Mouse (Mus musculus): Measurements from ENCODE around the gene Tppp2.
A peak's percentile ranks its signal among the peaks of the same experiment; 100 is the strongest.
"Not testable (repeated sequence)": the region's sequence is repeated elsewhere in the genome, so short reads cannot be mapped to it uniquely, and the experiment has no call there.

The Tppp2 gene

DNA sequence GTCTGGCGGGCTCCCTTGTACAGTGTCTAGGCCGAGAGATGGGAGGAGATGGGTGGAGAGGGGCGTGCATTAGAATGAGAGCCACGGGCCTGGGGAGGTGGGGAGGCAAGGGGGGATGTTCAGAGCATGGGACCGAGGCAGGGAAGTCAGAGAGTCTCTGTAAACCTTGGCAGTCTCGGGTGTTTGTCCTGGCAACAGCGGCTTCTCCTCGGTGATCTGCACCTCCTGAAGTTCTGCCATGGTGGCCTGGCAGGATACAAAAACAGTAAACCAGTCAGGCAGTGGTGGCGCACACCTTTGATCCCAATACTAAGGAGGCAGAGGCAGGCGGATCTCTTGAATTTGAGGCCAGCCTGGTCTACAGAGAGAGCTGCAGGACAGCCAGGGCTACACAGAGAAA, 6.9 kb upstream of the Tppp2 start:
- no peak for DNase-seq (ENCODE audit: low spot score in 2 of 2)

DNA sequence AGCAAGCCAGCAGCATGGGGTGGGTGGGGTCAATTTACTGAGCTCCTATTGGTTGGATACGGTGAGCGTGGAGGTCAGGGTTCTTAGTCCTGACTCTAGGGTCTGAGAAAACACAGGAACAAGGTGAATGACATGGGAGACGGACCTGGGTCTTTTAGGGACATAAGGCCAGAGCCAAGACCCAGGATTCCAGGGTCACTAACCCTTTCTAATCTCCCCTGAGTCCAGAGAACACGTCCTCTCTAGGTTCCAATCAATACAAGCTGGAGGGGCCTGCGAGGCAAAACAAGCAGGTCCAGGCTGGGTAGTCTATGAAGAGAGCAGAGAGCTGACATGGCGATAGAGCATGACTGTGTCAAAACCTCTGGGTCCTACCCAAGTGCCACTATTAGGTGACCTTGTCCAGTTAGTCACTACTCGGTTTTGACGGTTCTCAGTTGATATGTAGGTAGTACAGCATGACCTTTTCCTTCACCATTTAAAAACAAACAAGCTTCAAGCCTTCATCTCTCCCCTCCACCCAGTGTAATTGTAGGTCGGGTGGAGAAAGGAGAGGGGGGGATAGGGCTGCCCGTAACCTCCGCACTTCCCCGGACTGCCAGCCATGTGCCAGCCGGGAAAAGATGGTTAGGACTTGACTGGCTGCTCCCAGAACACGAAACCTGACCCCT, 5.7 kb upstream of the Tppp2 start:
- no peak for DNase-seq (ENCODE audit: low spot score in 2 of 2)

DNA sequence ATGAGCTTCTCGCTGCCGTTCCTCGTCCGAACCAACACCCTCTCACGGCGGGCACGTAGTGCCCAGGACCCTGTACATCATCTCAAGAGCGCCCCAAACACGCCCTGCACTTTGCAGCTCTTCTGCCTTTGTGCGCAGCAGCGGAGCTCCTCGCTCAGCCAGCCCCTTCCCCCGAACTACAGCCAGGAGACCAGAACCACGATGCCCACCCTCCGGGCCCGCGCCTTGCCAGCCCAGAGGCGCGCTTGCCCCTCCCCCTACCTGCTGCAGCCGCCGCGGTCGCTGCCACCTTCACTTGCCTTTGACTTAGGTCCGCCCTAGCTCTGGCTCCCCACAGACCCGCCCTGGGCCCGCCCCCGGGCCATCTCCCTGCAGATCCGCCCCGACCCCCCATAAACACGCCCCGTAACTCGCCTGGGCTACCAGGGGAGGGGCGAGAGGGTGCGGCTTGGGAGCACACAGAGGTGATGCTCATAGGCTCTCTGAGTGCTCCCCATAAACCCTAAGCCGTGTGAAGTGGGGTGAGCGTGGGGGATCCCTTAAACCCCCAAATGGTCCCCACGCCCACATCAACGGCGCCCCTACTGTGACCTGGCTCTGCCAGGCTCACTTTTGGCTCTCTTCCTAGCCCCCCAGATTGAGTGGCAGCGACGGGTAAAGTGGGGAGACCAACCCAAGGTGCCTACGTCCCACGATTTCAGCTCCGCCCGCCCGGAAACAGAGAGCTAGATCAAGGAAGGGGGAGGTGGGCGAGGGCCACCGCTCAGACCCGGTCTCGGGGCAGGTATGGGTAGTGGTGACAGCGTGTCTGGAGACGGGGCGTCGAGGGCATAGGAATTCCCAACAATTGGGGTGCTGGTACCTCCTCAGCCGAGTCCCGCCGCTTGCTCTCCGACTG, 4.9 kb upstream of the Tppp2 start:
- DNase-seq (ENCODE audit: low spot score in 2 of 2), result peak; percentile 38 to 74

DNA sequence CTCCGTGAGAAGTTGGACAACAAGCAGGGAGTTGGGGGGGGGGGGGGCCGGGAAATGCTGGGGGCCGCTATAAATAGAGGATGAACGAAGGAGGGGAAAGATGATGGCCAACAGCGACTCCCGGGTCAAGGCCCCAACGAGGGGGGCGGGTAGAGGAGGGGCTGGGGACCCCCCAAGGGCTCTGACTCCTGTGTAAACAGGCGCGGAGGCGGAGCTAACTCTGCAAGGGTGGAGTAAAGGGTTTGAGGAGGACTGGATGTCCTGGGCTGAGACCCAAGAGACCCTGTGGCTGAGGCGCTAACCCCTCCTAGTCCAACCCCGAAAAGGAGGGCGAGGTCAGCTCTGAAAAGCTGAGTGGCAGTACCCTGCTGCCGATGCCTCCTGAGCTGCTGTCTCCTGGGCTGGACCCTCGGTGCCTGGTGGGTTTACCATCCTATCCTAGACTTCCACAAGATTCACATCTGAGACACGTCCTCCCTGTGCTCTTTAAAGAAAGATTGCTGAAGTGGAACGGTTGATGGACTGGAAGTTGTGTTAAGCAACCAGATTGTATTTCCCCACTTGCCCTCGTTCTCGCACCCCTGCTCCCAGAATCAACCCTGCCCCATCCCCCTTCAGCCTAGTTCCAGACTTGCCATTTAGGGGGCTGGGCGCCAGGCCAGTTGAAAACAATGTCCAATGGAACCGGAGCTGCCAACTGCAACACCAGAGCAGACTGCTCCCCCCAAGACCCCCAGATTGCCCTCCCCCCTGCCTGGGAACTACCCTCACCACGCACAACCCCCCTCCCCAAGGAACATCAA, 4.1 kb upstream of the Tppp2 start, which contains the start of gene Ndrg2:
Gene Ndrg2 (minus strand): TSS at position 199 of the 803 bp plus-strand sequence.
- peak in 1 of 2 experiments; percentile 44 for DNase-seq (ENCODE audit: low spot score in 2 of 2)

DNA sequence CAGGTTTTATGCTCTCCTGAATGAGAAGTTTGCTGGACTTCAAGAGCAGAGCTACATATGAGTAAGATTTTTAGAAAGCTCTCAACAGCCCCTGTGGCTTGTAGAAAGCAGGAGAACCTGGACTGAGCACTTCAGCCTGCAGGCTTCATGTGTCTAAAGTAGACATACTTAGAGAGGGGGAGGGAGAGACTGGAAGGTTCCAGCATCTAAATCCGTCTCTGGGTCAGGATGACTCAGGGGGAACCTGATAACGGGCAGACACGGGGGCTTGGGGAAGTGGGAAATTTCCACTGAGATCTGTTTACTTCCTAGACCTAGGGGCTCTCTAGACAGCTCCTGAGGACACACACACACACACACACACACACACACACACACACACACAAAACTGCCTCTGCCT, 3.2 kb upstream of the Tppp2 start:
- no peak for DNase-seq (ENCODE audit: low spot score in 2 of 2)

DNA sequence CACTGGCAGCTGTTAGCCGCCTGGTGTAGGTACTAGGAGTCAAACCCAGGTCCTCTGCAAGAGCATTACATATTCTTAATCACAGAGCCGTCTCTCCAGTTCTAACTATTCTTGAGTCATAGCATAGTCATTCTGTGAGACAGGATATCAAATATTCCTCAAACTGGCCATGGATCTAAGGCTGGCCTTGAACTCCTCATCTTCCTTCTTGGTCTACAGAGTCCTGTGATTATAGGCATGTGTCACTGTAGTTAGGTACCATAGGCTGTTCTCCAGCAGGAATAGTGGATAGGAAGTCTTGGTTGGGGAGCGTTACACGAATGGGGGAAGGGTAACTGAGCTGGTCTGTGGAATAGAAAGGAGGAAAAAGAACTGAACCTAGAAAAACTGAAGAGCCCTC, 1.7 kb upstream of the Tppp2 start:
- DNase-seq (ENCODE audit: low spot score in 2 of 2), result no peak

DNA sequence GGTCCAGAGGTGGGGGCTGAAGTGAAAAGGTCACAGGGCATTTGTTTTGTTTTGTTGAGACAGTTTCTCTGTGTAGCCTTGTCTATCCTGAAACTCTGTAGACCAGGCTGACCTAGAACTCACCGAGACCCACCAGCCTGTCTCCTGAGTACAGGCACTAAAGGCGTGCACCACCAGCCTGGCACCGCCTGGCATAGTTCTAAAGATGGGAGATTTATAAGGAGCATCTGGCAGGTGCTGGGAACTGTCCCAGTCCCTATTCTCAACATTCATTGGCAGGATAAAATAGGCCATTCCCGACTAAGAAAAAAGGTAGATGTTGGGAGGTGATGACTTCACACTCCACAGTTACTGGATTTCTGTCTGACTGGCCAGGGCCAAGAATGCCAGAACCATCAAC, 741 bp downstream of the Tppp2 start:
- DNase-seq (ENCODE audit: low spot score in 2 of 2), result no peak

DNA sequence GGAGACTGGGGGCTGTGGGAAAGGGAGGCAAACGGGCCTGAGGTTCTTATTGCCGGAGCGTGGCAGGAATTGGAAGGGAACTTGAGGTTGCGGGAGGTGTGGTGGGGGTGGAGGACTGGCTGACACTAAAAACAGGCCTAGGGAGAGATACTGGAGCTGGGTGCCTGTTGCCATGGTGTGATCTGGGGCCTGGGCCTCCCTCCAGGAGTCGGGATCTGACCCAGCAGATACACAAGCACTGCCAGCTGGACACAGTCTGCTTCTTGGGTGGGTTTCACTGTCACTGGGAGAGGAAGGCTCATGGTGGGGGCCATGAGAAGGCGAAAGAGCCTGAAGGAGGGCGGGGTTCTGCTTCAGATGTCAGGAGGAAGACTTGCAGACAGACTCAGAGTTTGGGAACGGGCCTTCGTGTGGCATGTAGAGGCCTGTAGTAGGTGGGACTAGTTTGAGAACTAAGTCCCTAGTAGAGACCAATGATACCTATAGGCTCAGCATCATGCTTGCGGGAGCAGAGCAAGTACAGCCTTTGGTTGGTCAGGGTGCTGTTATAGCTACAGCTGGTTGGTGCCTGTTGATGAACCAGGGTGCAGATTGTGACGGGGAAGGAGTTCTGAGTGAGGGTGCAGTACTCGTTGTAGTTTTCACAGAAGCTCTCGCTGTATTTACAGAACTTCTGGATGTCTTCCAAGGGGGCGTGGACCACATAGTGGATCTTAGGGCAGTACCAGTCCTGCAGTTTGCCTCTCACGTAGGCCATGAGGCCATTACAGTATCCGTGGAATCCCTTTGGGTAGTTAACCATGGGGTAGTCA, 3.7 kb downstream of the Tppp2 start:
- no peak for DNase-seq (ENCODE audit: low spot score in 2 of 2)

DNA sequence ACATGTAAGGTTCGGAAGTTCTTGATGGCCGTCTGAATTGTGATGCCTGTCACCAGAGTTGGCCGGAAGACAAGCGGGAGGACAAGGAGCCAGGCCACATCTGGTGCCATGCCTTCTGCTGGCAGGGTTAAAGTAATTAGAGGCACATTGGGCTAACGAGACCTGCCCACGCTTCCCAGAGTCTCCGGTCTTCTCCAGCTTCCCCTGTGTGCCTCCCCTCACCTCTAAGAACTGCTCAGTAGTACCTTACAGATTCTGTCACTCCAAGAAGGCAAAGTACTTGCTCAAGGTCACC, 4.3 kb downstream of the Tppp2 start, which contains the start of gene Rnase13:
Gene Rnase13 (minus strand): TSS at position 203 of the 295 bp plus-strand sequence.
- no peak for DNase-seq (ENCODE audit: low spot score in 2 of 2)

DNA sequence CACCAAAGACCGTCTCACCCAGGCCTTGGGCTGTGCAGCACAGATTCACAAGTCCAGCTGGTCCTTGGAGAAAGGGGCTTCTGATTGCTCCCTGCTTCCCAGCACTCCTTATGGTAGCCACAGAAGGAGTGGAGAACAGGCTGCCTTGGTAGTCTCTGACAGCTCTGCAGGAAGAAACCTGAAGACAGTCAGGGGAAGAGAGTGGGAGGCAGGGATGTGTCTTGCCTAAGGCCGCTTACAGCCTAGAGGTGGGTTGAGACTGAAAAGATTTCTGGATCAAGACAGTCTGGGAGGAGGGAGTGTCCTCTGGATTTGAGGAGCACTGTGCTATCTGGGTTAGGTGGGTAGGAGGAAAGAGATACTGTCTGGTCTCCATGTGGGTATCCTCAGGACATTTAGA, 4.7 kb downstream of the Tppp2 start:
- no peak for DNase-seq (ENCODE audit: low spot score in 2 of 2)

DNA sequence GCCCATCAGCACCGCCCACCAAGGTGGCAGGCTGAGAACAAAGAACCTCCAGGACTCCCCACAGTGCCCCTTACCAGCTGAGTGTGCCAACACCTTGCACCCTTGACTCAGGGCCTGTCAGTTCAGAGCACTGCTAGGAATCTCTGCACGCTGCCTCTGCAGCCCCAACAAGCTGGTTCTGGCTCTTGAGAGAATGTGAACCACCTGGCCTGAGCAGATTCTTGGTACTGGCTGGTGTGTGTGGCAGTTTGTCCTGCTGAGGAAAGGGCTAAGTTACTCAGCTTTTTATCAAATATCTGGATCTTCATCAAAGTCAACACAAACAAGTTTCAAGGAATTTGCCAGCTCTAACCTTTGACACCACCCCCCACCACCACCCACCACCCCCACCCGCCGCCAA, 5.3 kb downstream of the Tppp2 start:
- DNase-seq (ENCODE audit: low spot score in 2 of 2), result no peak

DNA sequence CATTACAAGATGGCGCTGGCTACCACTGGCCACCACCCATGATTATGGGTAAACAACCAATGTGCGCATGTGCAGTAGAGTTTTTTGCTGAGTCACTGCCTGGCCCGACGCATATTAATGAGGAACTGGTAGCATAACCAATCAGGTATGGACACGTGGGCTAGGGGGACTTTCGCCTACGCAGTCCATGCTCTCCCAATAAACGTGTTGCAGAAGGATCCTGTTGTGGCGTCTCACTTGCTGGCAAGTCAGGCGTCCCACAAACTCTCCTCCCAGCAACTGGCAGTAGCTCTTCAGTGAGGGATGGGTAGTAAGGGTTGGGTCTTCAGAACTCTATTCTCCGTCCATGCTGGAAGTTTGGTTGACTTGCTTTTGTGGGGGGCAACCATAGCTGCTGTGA, 8.7 kb downstream of the Tppp2 start:
- DNase-seq (ENCODE audit: low spot score in 2 of 2), result not testable (repeated sequence)

DNA sequence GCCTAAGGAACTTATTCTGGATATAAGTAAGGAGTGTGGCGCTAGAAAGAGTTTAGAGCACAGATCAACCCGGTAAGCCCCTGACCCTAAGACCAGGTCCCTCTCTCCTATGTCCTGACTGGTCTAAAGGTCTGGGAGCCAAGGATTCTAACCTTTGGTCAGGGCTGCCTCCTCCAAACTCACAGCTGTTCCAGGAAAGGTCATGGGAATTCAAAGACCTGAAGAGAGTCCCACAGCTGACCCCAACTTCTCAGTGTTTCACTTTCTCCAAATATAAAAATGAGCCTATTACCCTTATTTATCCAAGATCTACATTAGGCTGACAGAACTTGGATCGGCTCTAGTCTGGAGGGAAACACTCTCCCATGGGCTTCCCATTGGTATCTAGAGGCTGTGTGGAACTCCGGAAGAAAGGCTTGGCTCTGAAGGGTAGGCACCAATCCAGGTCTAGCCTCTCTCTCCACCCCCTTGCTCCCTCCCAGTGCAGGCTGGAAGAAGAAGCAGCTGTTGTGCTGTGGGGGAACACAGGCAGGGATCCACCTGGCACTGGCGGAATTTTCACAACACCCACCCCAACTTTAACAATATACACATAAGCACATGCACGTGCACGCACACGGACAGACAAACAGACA, 11.2 kb downstream of the Tppp2 start:
- DNase-seq (ENCODE audit: low spot score in 2 of 2), result no peak

DNA sequence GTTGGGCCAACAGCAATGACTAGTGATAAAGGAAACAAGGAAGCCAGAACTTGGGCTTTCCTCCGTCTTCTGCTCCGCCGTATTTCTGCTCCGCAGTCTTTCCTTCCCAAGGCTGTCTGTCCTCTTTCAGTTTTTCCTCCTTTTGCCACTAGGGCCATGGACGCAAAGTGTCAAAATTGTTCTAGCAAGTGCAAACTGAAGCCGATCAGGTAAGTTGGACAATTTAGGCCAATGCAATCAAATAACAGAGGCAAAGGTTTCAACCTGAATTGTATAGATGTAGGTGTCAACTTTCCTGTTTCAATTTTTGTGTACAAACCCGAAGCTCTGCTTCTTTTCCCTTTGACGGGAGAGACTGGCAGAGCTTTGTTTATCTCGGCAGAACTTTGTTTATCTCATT, 11.7 kb downstream of the Tppp2 start:
- no peak for DNase-seq (ENCODE audit: low spot score in 2 of 2)

DNA sequence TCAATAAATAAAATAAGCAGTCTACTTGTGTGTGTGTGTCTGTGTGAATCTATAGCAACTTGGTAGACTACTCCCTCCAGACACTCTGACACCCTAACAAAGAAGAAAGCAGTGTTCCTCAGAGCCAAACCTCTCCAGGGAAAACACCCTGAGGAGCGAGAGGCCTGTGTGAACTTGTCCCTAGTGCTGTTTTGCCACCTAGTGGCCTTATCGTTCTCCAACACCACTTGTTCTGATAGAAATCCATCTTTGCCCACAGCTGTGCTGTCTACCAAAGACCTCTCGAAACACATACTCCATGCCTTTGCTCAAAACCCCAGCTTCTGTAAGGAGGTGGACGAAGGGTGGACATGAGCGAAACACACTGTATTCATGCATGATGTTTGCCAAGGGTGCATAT, 12.6 kb downstream of the Tppp2 start:
- no peak for DNase-seq (ENCODE audit: low spot score in 2 of 2)

DNA sequence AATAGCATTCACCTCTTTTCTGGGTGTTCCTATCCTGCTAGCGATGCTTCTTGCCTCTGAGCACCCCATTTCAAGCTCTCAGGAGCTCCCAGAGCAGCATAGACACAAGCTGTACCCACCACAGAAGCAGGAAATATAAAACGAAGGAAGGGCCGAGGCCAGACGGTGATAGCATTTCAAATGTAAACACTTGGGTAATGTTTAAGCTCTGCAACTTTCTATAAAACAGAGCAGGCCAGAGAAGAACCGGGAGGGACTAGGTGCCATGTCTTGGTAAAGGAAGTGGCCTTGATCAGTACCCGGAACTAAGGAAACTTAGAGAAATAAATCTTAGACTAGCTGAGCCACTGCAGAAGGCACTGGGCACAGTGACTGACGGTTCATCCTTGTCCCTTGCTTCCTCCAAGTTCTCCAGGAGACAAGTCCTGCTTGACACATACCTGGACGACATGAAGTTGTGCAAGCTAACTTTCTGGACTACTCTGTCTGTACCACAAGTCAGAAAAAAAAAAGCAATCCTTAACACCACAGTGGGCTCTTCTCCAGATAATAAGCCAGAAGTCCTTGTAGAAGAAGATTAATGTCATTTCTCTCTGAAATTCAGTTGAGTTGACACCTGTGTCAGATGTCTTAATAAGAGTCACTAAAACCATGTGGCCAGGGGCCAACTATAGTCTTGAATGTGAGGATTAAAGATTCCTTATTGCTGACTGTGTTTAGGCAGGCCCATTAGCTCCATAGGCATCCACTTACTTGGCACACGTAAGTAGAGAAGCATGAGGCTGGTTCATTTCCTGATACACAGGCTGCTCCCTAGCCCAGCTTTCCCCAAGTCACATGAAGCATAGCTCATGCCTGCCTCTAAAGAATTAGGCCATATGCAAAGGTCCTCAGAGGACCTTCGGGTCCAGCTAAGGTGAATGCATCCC, 14.1 kb downstream of the Tppp2 start:
- no peak for DNase-seq (ENCODE audit: low spot score in 2 of 2)

DNA sequence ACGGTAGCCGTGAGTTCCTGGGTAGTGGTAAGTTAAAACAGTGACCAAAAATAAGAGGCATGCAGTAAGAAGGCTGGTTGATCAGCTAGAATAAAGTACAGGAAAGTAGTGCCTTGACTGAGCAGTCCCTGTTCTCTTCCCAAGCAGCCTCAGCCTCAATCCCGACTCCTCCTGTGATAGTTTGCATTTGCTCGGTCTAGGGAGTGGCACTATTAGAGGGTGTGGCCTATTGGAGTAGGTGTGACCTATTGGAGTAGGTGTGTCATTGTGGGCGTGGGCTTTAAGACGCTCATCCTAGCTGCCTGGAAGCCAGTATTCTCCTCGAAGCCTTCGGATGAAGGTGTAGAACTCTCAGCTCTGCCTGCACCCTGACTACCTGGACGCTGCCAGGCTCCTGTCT, 20.8 kb downstream of the Tppp2 start:
- DNase-seq (ENCODE audit: low spot score in 2 of 2), result no peak

DNA sequence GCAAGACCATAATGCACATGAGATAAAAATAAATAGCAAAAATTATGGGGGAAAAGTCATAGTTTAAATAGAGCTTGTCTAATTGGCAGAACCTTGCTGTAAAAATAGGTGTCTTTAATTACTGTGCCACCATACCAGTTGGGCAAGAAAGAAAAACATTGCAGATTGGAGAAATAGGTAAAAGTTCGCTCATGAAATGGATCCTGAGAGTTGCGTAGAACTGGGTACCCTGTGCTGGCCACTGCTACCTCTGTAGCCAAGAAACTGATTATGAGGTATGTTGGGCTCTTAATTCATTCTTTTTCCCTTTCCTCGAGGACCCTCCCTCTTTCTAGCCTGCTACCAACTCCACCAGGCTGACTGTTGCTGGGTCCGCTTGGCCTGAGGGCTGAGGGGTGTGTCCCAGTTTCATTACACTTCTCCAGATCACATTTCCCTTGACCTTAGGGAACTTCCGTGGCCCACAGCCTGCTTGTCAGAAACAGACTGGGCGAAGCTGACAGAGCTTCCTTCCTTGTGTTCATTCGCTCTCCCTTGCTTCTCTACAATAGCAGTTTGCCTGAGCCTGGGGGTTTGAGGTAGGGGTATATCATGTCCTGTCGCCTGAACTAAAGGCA, 22.8 kb downstream of the Tppp2 start:
- DNase-seq (ENCODE audit: low spot score in 2 of 2), result no peak

DNA sequence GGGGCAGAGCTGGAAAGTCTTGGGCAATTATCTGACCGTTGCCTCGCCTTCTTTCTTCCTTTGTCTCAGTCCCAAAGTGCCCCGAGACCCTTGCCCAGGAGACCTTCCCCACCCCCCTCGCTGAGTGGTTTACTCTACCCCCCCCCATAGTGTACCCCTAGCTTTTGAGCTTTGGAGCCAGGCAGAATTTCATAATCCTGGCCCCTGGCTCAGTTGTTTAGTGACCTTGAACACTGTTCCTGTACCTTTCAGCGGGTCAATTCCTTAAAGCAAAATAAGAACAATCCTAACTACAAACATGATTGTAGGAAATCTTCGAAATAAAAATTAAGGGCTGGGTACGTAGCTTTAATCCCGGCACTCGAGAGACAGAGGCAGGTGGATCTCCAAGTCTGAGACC, 23.4 kb downstream of the Tppp2 start:
- no peak for DNase-seq (ENCODE audit: low spot score in 2 of 2)

DNA sequence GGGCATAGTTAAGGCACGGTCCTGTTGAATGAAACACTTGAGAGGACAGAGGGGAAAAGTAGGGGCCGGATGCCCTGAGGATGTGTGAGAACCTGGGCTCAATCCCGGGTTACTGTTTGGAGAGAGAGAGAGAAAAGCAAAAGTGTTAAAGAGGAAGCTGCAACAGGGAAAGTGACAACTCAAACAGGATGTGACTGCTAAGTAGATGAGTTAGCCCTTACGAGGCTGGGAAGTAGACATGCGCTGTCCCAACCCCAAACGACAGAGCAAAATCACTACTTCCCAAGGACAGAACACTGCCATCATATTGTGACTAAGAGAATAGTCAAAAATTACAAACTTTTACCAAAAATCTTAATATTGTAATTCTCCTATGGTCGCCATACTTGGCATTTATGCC, 24.0 kb downstream of the Tppp2 start:
- DNase-seq (ENCODE audit: low spot score in 2 of 2), result no peak

Measured in spleen, postnatal 10 days (tissue).